Mouse (Mus musculus) neural tube, embryonic 12.5 days (tissue): Measurements from ENCODE around the gene F10. TPM values are rescaled to one million over a fixed set of nuclear protein-coding genes. Genes with fewer than 3 reads are reported as not detected.

Experiments used
- ATAC-seq: fragments of 200-750 bp; cut with Nextera tagmentation; 2 replicates; pipeline ENCODE4 v1.8.0; 2017; ENCODE audit warnings: low read depth, mild to moderate bottlenecking, moderate TSS enrichment, moderate library complexity; ENCODE audit not compliant: low FRiP score
- H3K27ac ChIP-seq: fragments of 300-500 bp; sonication (generic); 2 replicates; pipeline ENCODE4 v1.5.1; 2016
- H3K27me3 ChIP-seq: fragments of 300-500 bp; sonication (generic); replicated peaks from 2 replicates; pipeline ENCODE4 v1.6.1; 2016; ENCODE audit warnings: mild to moderate bottlenecking
- H3K36me3 ChIP-seq: fragments of 300-500 bp; sonication (generic); 2 replicates; pipeline ENCODE4 v1.6.1; 2016; ENCODE audit warnings: mild to moderate bottlenecking
- H3K4me1 ChIP-seq: fragments of 300-500 bp; sonication (generic); 2 replicates; pipeline ENCODE4 v1.6.1; 2016
- H3K4me2 ChIP-seq: fragments of 300-500 bp; sonication (generic); replicated peaks from 2 replicates; pipeline ENCODE4 v1.6.1; 2016; ENCODE audit warnings: mild to moderate bottlenecking
- H3K4me3 ChIP-seq: fragments of 300-500 bp; sonication (generic); 2 replicates; pipeline ENCODE4 v1.5.1; 2016
- H3K9ac ChIP-seq: fragments of 300-500 bp; sonication (generic); 2 replicates; pipeline ENCODE4 v1.6.1; 2016; ENCODE audit warnings: mild to moderate bottlenecking
- H3K9me3 ChIP-seq: fragments of 300-500 bp; sonication (generic); 2 replicates; pipeline ENCODE4 v1.6.1; 2016; ENCODE audit warnings: mild to moderate bottlenecking
- WGBS: fragments of 180-500 bp; shearing (Covaris S2); methylation state at CpG from one replicate; pipeline ENCODE4 v1.1.7; 2016; 5-methylcytosine and 5-hydroxymethylcytosine counted together
- polyA plus RNA-seq: library from polyadenylated mRNA; unstranded; fragments of >200 nt; fragmentation: Nextera tagmentation; extraction: Ambion mirVana; gene quantifications from 2 replicates; pipeline ENCODE4 v1.2.1, GENCODE M21; 2016

The F10 gene
- polyA plus RNA-seq, result 0.23 and 0.43 TPM in 2 replicates

DNA sequence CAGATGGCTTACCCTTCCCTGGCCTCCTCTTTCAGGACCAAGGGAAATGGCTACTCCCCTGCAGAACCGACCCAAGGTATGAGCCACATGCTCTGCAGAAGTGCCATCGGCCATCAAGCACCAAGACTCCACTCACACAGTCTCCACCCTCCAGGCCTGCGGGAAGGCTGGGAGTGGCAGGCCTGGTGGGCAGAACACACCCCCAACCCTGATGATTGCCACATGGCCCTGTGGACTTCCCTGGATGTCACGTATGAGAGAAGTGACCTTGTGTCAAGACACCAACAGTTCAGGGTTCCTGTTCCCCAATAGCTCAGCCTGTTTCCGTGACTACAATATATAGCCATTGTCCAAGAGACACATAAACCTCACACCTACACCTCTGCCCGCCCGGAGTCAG, at the start of gene F10:
TSS of gene F10 (plus strand) at position 294 of the 400 bp plus-strand sequence.
- WGBS, result 71% methylated on average over 7 of the region's 7 CpGs

DNA sequence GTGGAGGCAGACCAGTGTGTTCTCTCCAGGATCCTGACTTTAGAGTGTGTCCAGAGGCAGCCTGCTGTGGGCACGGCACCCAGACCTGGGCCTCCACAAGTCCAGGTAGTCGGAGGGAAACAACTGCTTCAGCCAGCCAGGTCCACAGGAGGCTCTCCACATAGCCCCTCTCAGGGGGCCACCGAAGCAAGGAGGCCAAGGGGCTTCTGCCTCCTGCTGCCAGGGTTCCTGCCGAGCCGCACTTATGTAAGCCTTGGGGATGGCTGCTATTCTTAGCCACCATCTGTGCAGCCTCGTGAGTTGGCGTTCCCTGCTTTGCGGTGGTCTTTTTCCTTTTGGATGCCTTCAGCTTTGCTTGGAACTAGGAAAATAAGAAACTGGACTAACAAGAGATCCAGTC, 49.5 kb upstream of the F10 start:
- ATAC-seq, result no peak
- Histone ChIP-seq H3K9ac (no peak overlapping the region), H3K27me3 (no peaks in the 10 kb centered on the region), H3K9me3 (no peaks in the 10 kb centered on the region), H3K4me2 (no peak overlapping the region), H3K4me3 (no peak overlapping the region), H3K27ac (no peak overlapping the region), H3K36me3 (peaks cover 38% of the 10 kb centered on the region), H3K4me1 (0 out of 2 replicates have a peak, but pooled peaks cover 3% of the 10 kb centered on the region)
- 81% methylated on average over 8 of the region's 8 CpGs for WGBS

More for the DNA sequence above, at the start of gene F10:
- Histone ChIP-seq H3K36me3 (no peaks in the 10 kb centered on the region), H3K4me2 (no peak within 1 kb of the TSS), H3K27me3 (no peaks in the 10 kb centered on the region), H3K9me3 (no peaks in the 10 kb centered on the region), H3K9ac (no peak within 1 kb of the TSS), H3K4me3 (no peak within 1 kb of the TSS), H3K4me1 (no peaks in the 10 kb centered on the region), H3K27ac (no peak within 1 kb of the TSS)
- no peak for ATAC-seq

DNA sequence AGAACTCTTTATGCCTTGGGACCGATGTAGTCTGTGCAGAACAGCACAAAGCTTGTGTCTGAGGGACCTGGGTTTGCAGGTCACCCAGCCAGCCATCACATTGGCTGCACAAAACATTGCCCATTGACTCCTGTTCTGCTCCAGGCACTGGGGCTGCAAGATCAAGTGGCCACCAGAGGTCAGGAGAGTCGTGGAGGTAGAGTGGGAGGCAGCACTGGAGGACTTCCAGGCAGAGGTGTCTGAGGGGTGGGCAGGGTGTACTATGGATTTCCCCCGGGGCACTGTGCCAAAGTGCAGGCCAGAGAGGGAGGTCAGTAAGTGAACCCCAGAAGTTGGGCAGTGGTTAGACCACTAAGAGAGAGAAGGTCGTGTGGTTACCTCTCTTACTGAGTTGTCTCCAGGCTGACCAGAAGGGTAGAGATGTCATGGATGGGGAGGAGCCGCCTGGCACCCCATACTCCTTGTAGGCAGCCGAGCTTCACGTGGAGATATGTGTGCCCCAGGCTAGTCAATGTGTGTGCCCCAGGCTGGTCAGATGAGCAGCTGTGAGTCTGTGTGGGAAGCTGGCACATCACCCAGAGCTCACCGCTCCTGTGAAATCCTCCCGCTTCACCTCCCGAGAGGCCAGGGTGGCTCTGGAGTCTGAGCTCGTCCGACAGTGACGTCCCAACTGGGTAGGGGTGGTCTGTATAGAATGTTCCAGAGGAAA, 48.2 kb upstream of the F10 start:
- no peak for ATAC-seq
- Histone ChIP-seq H3K4me2 (no peak overlapping the region), H3K4me3 (no peak overlapping the region), H3K36me3 (peaks cover 46% of the 10 kb centered on the region), H3K4me1 (0 out of 2 replicates have a peak, but pooled peaks cover 3% of the 10 kb centered on the region), H3K9me3 (no peaks in the 10 kb centered on the region), H3K27me3 (no peaks in the 10 kb centered on the region), H3K9ac (no peak overlapping the region), H3K27ac (no peak overlapping the region)
- WGBS, result 85% methylated on average over 13 of the region's 13 CpGs

DNA sequence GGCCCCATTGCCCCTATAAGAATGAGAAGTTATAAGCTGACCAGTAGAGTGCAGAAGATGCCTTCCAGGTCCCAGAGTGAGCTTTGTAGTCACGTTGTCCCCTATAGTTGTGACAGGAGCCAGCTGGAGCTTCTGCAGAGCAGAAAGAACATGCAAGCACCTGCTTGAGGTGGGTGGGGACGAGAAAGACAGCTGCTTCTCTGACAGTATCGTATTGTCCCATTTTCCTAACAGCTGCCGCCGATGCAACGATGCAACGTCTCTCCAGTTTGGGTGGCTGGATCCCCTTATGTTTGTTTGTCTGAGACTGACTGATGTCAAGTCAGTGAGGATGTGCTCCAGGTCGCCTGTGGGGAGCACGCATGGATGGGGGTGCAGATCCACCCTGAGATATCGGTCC, 45.7 kb upstream of the F10 start:
- Histone ChIP-seq H3K4me1 (0 out of 2 replicates have a peak, but pooled peaks cover 3% of the 10 kb centered on the region), H3K9me3 (no peaks in the 10 kb centered on the region), H3K4me2 (no peak overlapping the region), H3K36me3 (peaks cover 46% of the 10 kb centered on the region), H3K9ac (no peak overlapping the region), H3K27me3 (no peaks in the 10 kb centered on the region), H3K4me3 (no peak overlapping the region), H3K27ac (no peak overlapping the region)
- no peak for ATAC-seq
- 86% methylated on average over 10 of the region's 10 CpGs for WGBS

DNA sequence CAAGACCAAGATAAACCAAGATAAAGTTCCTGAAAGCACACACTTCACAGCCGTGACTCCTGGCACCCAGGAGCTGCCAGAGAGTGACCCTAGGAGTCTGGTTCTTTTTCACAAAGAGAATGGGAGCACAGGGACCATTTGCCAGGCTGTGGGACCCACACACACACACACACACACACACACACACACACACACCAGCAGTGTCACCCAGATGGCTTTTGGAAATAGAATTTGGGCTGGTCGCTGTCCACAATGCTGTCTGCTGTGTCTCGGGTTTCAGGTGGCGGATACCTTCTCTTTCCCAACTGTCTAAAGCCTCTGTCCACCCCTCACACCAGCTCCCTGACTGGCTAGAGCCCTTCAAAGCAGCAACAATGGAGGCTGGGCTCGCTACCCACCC, 42.6 kb upstream of the F10 start:
- Histone ChIP-seq H3K4me2 (no peak overlapping the region), H3K27me3 (no peaks in the 10 kb centered on the region), H3K9ac (no peak overlapping the region), H3K4me3 (no peak overlapping the region), H3K36me3 (peaks cover 62% of the 10 kb centered on the region), H3K9me3 (no peaks in the 10 kb centered on the region), H3K27ac (no peak overlapping the region), H3K4me1 (no peaks in the 10 kb centered on the region)
- 66% methylated on average over 5 of the region's 5 CpGs for WGBS
- no peak for ATAC-seq

DNA sequence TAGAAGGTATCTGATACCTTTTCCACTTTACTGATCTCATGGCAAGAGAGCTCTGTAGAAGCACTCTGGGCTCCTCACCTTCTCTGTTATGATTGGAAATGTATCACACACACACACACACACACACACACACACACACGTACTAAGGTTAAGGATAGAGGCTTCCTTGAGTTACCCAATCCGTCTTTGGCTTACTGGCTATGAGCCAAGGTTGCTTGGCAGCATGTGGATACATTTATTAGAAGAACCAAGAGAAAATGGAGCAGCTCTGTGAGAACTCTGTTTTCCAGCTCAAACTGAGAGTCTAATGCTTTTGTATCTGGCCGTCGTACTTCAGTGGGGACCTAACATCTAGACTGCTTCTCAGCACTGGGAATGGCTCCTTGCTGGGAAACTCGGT, 41.6 kb upstream of the F10 start:
- no peaks in the 10 kb centered on the region for H3K9me3 ChIP-seq
- no peak overlapping the region for H3K27ac ChIP-seq
- H3K27me3 ChIP-seq, result no peaks in the 10 kb centered on the region
- ATAC-seq, result no peak
- H3K4me2 ChIP-seq, result no peak overlapping the region
- no peaks in the 10 kb centered on the region for H3K4me1 ChIP-seq
- 79% methylated on average over 5 of the region's 5 CpGs for WGBS
- no peak overlapping the region for H3K4me3 ChIP-seq
- H3K9ac ChIP-seq, result no peak overlapping the region
- peaks cover 71% of the 10 kb centered on the region for H3K36me3 ChIP-seq

DNA sequence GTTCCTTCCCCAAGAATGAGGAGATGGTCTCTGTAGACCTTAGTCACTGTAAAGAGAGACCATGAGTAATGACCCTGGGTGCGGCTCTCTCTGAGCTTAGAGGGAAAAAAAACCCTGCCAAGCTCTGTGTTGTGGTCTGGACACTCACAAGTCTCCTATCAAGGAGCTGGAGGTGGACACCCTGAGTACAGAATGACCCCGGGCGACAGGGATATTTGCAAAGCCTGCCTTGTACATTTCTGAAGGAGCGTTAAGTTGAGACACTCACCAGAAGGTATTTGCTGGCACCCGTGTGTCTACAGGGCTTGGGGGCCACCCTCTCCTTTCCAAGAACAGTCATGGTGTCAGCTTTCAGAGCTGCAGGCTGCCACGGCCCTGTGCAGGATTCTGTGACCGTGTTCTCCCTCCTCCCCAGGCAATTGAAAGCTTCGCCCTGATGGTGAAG, 40.3 kb upstream of the F10 start:
- no peak for ATAC-seq
- 58% methylated on average over 8 of the region's 8 CpGs for WGBS
- no peaks in the 10 kb centered on the region for H3K27me3 ChIP-seq
- H3K27ac ChIP-seq, result no peak overlapping the region
- no peak overlapping the region for H3K4me3 ChIP-seq
- H3K36me3 ChIP-seq, result peaks cover 77% of the 10 kb centered on the region
- H3K4me1 ChIP-seq, result no peaks in the 10 kb centered on the region
- no peak overlapping the region for H3K4me2 ChIP-seq
- H3K9ac ChIP-seq, result no peak overlapping the region
- H3K9me3 ChIP-seq, result no peaks in the 10 kb centered on the region

DNA sequence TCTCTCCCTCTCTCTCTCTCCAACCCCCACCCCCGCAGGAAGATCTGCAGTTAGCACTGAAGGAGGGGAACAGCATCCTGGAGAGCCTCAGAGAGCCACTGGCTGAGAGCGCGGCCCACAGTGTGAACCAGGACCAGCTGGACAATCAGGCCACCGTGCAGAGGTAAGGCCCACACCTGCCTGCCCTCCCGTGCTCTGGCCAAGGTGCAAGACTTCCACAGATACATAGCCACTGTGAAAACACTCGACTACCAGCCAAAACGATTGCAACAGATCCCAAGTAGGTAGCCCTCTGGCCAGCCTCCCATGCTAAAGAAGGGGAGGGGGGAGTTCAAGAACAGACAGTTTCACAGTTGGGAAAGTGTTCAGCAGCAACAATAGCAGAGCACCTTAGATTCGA, 38.8 kb upstream of the F10 start:
- Histone ChIP-seq H3K27me3 (no peaks in the 10 kb centered on the region), H3K4me3 (no peak overlapping the region), H3K36me3 (peaks cover 89% of the 10 kb centered on the region), H3K27ac (no peak overlapping the region), H3K9ac (no peak overlapping the region), H3K4me2 (no peak overlapping the region), H3K4me1 (no peaks in the 10 kb centered on the region), H3K9me3 (no peaks in the 10 kb centered on the region)
- 87% methylated on average over 8 of the region's 8 CpGs for WGBS
- ATAC-seq, result no peak

DNA sequence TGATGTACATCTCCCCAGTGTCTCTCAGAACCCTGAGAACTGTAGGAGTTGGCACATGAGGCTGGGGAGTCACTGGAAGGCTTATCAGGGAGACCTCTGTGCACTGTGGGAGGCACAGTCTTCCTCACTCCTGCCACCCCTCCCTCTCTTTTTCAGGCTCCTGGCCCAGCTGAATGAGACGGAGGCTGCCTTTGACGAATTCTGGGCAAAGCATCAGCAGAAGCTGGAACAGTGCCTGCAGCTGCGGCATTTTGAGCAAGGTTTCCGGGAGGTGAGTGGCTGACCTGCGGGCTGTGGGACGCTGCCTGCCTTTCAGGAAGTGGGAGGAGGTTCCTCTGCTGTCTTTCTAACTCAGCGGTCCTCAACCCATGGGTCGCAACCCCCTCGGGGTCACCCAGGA, 37.3 kb upstream of the F10 start:
- Histone ChIP-seq H3K4me1 (no peaks in the 10 kb centered on the region), H3K9ac (no peak overlapping the region), H3K27ac (no peak overlapping the region), H3K27me3 (no peaks in the 10 kb centered on the region), H3K4me3 (no peak overlapping the region), H3K9me3 (no peaks in the 10 kb centered on the region), H3K36me3 (peaks cover 90% of the 10 kb centered on the region), H3K4me2 (no peak overlapping the region)
- ATAC-seq, result no peak
- WGBS, result 86% methylated on average over 9 of the region's 9 CpGs

DNA sequence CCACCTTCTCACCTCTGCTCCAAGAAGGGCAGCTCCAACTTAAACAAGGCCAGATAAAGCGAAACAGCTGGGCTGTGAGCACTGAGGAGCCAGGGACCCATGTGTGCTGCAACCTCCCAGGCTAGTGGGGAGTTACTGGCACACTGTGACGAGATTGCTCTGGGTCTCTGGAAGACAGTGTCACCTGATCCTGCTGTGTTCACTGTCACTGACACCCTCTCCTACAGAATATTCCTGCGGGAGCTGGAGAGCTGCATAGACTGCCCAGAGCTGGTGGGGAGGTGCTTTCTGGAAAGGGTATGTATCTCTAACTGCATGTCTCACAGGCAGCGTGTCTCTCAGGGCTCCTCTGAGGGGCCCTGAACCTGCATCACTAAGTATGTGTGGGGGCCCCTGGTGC, 29.6 kb upstream of the F10 start:
- ATAC-seq, result no peak
- 81% methylated on average over 4 of the region's 4 CpGs for WGBS
- Histone ChIP-seq H3K27me3 (no peaks in the 10 kb centered on the region), H3K27ac (no peak overlapping the region), H3K4me2 (no peak overlapping the region), H3K9ac (no peak overlapping the region), H3K4me3 (no peak overlapping the region), H3K36me3 (peaks cover 96% of the 10 kb centered on the region), H3K4me1 (no peaks in the 10 kb centered on the region), H3K9me3 (no peaks in the 10 kb centered on the region; the same call in 1 of the 2 replicates)

DNA sequence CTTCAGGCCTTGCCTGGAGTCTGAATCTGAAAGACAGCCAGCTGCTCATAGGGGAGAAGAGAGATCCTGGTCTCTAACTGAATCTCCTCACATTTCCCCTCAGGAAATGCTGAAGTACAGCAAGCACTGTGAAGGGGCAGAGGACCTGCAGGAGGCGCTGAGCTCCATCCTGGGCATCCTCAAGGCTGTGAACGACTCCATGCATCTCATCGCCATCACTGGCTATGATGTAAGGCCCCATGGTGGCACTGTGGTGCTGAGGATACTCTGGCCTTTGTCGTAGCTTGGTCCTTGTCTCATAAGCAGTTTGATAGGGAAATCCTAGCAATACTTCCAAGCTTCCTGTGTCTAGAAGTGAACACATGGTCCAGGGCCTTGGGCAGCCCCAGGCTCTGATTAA, 26.8 kb upstream of the F10 start:
- Histone ChIP-seq H3K4me1 (no peaks in the 10 kb centered on the region), H3K4me3 (no peak overlapping the region), H3K9ac (no peak overlapping the region), H3K4me2 (no peak overlapping the region), H3K36me3 (peaks cover 95% of the 10 kb centered on the region), H3K27ac (no peak overlapping the region), H3K27me3 (no peaks in the 10 kb centered on the region), H3K9me3 (no peaks in the 10 kb centered on the region; the same call in 1 of the 2 replicates)
- 73% methylated on average over 4 of the region's 4 CpGs for WGBS
- no peak for ATAC-seq

DNA sequence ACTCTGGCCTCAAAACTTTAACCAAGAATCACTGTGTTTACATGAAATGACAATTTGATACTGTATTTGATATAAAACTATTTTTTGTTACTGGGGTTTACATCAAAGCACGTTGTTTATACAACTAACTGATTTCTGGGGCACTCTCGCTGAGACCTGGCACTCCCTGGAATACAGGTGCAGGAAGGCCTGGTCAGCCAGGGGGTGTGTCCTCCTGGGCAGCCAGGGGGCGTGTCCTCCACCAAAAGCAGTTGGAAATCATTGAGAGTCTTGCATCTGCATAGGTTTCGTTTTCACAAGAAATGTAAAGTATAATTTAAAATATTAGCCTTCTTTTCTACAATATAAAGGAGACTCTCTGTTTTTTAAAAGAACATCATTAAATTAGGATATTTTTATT, 17.5 kb upstream of the F10 start:
- H3K36me3 ChIP-seq, result peaks cover 55% of the 10 kb centered on the region
- no peak for ATAC-seq

DNA sequence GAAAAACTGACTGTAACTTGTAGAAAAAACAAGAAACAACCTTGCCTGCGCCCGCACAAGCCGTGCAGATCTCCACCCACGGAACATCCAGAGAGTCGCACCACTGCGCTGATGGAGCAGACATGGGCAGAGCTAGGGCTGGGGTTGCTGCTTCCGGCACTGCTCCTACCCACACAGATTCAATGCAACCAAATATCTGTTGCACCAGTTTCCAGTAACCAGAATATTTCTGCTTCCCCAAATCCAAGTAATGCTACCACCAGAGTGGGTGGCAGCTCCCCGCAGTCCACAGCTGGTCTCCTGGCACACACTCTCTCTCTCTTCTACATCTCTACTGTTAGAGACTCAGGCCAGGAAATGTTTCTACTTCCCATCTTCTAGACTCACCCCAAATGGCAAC, 15.3 kb upstream of the F10 start:
- ATAC-seq, result no peak
- Histone ChIP-seq H3K4me1 (no peaks in the 10 kb centered on the region), H3K27me3 (no peaks in the 10 kb centered on the region), H3K4me3 (no peak overlapping the region), H3K27ac (no peak overlapping the region), H3K9me3 (no peaks in the 10 kb centered on the region), H3K9ac (no peak overlapping the region), H3K36me3 (peaks cover 36% of the 10 kb centered on the region), H3K4me2 (no peak overlapping the region)
- 96% methylated on average over 8 of the region's 8 CpGs for WGBS

More for the DNA sequence above, 17.5 kb upstream of the F10 start:
- Histone ChIP-seq H3K27me3 (no peaks in the 10 kb centered on the region), H3K27ac (no peak overlapping the region), H3K9me3 (no peaks in the 10 kb centered on the region), H3K4me3 (no peak overlapping the region), H3K9ac (no peak overlapping the region), H3K4me2 (no peak overlapping the region), H3K4me1 (no peaks in the 10 kb centered on the region)
- WGBS, result 66% methylated on average over 4 of the region's 4 CpGs
